Mouse (Mus musculus): ENCODE data around the gene Dot1l. TPM values are rescaled to one million over a fixed set of nuclear protein-coding genes. Genes with fewer than 3 reads are reported as not detected.

Dot1l gene
- polyA plus RNA-seq, 1 experiment, result 22.4 TPM

DNA sequence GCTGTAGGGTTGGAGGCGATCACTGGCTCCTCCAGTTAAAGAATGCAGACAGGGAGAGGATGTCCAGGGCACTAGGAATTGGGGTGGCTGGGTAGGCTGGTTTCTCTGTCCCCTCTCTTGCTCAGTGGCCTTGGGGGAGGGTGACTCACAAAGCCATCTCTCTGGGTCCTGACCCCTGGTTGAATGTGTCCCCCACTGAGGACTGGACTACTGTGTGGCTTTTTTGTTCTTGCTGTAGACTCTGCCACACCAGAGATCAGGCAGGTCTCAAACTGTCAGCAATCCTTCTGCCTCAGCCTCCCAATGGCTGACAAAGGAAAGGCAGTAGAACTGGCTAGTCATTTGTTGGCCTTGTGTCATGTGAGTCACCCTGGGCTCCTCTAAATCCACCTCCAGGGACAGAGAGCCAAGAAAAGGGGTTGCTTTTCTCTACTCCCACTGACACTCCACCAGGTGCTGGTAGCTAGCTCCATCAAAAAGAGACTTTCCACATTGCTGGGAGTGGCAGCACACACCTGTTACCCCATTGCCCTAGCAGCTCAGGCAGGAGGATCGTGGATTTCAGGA lies 83.4 kb downstream of the Dot1l start:
- H3K4me1 ChIP-seq (ENCODE audit: control insufficient read depth, insufficient read depth, low read length), result no peaks in the 10 kb centered on the region
- H3K4me3 ChIP-seq (ENCODE audit: insufficient read depth, low read length), result no peak overlapping the region
- TF ChIP-seq POLR2A (IDR thresholded peaks at IDR 0.05; ENCODE audit: low read depth, low read length) (no peak), CTCF (IDR thresholded peaks at IDR 0.05; ENCODE audit: borderline replicate concordance, insufficient read depth, low read length) (no peak)
- no peak overlapping the region for H3K27ac ChIP-seq (ENCODE audit: insufficient read depth, low read length)

DNA sequence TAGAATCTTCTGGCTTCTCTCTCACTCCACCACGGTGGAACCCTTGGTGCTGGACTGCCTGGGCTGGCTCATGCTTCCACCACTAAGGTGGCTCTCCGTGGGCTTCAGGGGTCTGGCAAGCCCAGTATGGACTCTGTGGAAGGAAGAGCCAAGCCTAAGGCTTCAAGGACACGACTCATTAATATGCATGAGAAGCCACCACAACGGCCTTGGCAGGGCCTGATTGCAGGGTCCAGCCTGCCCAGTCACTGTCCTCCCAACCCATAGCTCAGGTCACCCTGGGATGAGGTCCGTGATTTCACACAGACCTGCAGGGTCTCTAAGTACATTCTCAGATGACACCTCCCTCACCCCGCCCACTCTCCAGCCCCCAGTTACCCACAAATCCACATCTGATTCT lies 84.8 kb downstream of the Dot1l start:
- no peak for TF ChIP-seq CTCF (IDR thresholded peaks at IDR 0.05; ENCODE audit: borderline replicate concordance, insufficient read depth, low read length)
- TF ChIP-seq POLR2A (IDR thresholded peaks at IDR 0.05; ENCODE audit: low read depth, low read length), result no peak
- H3K27ac ChIP-seq (ENCODE audit: insufficient read depth, low read length), result no peak overlapping the region
- H3K4me1 ChIP-seq (ENCODE audit: control insufficient read depth, insufficient read depth, low read length), result no peaks in the 10 kb centered on the region
- no peak overlapping the region for H3K4me3 ChIP-seq (ENCODE audit: insufficient read depth, low read length)

DNA sequence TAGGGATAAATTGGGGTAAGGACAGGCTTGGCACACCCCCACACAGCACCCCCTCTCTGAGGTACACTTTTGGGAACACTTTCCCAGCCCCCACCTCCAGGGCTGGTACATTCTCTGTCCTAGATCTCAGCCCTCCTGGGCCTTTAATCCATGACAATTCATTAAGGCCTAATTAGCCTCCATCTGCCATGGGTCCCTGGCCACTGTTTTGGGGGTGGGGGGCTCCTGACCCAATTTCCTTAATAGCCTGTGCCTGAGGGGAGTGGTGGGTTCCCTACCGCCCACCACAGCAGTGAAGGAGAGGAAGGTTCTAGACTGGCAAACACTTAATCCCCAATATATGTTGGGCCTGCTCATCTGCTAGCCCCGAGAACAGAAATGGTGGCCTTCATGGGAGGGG lies 86.7 kb downstream of the Dot1l start:
- TF ChIP-seq CTCF (IDR thresholded peaks at IDR 0.05; ENCODE audit: borderline replicate concordance, insufficient read depth, low read length) (no peak), POLR2A (IDR thresholded peaks at IDR 0.05; ENCODE audit: low read depth, low read length) (no peak)
- H3K4me3 ChIP-seq (ENCODE audit: insufficient read depth, low read length), result no peak overlapping the region
- no peak overlapping the region for H3K27ac ChIP-seq (ENCODE audit: insufficient read depth, low read length)
- H3K4me1 ChIP-seq (ENCODE audit: control insufficient read depth, insufficient read depth, low read length), result 0 out of 2 replicates have a peak, but pooled peaks cover 2% of the 10 kb centered on the region

DNA sequence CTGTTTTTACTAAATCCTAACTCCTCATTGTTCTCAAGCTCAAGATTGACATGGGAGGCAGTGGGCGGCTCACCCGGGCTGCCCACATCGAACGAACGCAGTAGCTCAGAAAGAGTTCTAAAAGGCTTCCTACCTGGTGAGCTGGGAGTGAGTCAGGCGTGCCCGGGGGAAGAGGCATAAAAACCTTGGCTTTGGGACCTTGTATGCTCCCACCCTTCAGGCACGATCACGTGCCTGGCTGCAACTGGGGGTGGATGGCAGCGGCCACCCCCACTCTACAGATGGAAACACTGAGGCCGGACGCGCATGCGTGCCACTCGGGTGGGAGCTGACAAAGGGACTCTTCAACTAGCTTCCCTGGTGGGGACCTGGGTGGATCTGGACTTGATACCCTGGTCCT lies 87.3 kb downstream of the Dot1l start:
- Histone ChIP-seq H3K27ac (ENCODE audit: insufficient read depth, low read length) (no peak overlapping the region), H3K4me1 (ENCODE audit: control insufficient read depth, insufficient read depth, low read length) (0 out of 2 replicates have a peak, but pooled peaks cover 2% of the 10 kb centered on the region), H3K4me3 (ENCODE audit: insufficient read depth, low read length) (no peak overlapping the region)
- no peak for TF ChIP-seq POLR2A (IDR thresholded peaks at IDR 0.05; ENCODE audit: low read depth, low read length)
- TF ChIP-seq CTCF (IDR thresholded peaks at IDR 0.05; ENCODE audit: borderline replicate concordance, insufficient read depth, low read length), result no peak

DNA sequence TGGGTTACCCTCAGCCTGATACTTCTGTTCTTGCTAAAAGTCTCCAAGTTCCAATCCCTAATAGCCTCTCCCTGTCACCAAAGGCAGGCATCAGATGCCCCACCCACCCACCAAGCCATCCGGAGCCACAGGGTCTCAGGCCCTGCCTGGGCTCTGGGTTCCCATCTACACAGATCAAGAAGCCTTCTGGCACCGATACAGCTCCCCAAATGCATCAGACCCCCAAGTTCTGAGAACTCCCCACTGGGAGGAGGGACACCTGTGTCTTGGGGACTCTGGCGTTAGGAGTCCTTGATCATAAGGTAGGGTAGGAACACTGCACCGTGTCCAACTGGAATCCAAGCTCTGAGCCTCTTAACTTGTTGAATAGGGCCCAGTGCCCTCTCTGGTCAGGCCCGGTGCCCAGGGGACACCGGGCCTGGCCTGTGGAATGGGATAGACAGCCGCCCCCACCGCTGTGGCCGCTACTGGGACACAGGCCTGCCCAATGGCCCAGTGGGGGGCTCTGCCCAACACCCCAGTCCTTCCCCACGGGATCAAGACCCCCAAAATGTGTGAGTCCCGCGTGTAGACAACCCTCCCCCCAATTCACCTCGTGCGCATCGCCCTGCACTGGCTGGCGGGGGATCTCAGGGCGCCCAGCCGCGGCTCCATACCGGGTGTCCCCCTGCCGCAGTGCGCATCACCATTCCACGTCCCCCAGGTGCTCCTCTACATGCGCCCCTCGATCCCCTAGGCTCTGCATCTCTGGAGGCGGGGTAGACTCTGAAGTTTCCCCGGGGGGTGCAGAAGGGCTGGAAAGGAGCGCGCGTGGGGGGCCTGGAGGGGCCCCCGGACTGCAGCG lies 88.3 kb downstream of the Dot1l start:
- no peak overlapping the region for H3K27ac ChIP-seq (ENCODE audit: insufficient read depth, low read length)
- TF ChIP-seq POLR2A (IDR thresholded peaks at IDR 0.05; ENCODE audit: low read depth, low read length) (no peak), CTCF (IDR thresholded peaks at IDR 0.05; ENCODE audit: borderline replicate concordance, insufficient read depth, low read length) (no peak)
- H3K4me1 ChIP-seq (ENCODE audit: control insufficient read depth, insufficient read depth, low read length), result 0 out of 2 replicates have a peak, but pooled peaks cover 2% of the 10 kb centered on the region
- no peak overlapping the region for H3K4me3 ChIP-seq (ENCODE audit: insufficient read depth, low read length)

DNA sequence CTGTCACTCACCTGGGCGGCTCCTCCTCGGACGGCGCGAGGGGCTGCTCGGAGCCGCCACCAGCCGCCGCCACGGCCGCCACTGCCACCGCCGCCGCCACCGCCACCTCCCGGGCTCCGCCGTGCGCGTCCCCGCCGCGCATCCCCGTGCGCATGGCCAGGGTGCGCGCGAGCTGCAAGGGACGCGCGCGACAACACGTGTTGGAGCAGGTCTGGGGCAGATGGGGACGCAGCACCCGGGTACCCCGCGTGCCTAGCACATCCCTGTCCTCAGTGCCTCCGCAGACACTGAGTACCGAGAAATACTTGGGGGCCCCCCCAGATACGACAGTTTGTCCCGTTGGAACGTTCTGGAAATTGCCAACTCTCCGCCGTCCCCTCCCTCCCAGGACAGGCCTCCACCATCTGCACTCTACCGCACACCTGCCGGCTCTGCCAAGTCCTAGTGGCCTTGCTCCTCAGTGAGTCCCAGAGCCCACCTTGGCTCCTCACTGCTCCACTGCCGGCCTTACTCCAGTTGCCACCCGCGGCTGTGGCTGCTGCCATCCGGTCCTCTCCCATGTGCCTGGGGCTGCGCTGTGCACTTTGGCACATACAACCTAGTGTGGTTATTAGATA lies 89.0 kb downstream of the Dot1l start, which contains the start of gene Lingo3:
Lingo3 (minus strand) TSS at position 109 of the 617 bp plus-strand sequence.
- H3K4me1 ChIP-seq (ENCODE audit: control insufficient read depth, insufficient read depth, low read length), result 0 out of 2 replicates have a peak, but pooled peaks cover 2% of the 10 kb centered on the region

More for the DNA sequence above, 89.0 kb downstream of the Dot1l start, which contains the start of gene Lingo3:
- no peak within 1 kb of the TSS for H3K27ac ChIP-seq (ENCODE audit: insufficient read depth, low read length)
- no peak within 1 kb of the TSS for H3K4me3 ChIP-seq (ENCODE audit: insufficient read depth, low read length)
- no peak for TF ChIP-seq CTCF (IDR thresholded peaks at IDR 0.05; ENCODE audit: borderline replicate concordance, insufficient read depth, low read length)
- no peak for TF ChIP-seq POLR2A (IDR thresholded peaks at IDR 0.05; ENCODE audit: low read depth, low read length)

Other genes starting within 250 kb of the Dot1l start
- gene Atp8b3, start 216.1 kb upstream of the Dot1l start, polyA plus RNA-seq (2011; ENCODE audit: insufficient read length, low read depth, missing spikeins), result not detected in 2 replicates
- gene Rexo1, start 193.6 kb upstream of the Dot1l start, polyA plus RNA-seq (2011; ENCODE audit: insufficient read length, low read depth, missing spikeins), result 19.4 and 21.9 TPM in 2 replicates
- 15.5 and 15.9 TPM in 2 replicates for gene Klf16, start 177.9 kb upstream of the Dot1l start, polyA plus RNA-seq (2011; ENCODE audit: insufficient read length, low read depth, missing spikeins)
- gene Abhd17a, start 164.9 kb upstream of the Dot1l start, polyA plus RNA-seq (2011; ENCODE audit: insufficient read length, low read depth, missing spikeins), result 42.1 and 58.7 TPM in 2 replicates
- 57.3 and 62.2 TPM in 2 replicates for gene Scamp4, start 152.3 kb upstream of the Dot1l start, polyA plus RNA-seq (2011; ENCODE audit: insufficient read length, low read depth, missing spikeins)
- gene Adat3, start 152.3 kb upstream of the Dot1l start, polyA plus RNA-seq (2011; ENCODE audit: insufficient read length, low read depth, missing spikeins), result 1.4 and 2.9 TPM in 2 replicates
- 0.63 and 0.91 TPM in 2 replicates for gene Gm49322, start 149.2 kb upstream of the Dot1l start, polyA plus RNA-seq (2011; ENCODE audit: insufficient read length, low read depth, missing spikeins)
- 92.4 and 105 TPM in 2 replicates for gene Csnk1g2, start 132.4 kb upstream of the Dot1l start, polyA plus RNA-seq (2011; ENCODE audit: insufficient read length, low read depth, missing spikeins)
- 21.2 and 22.1 TPM in 2 replicates for gene Btbd2, start 98.1 kb upstream of the Dot1l start, polyA plus RNA-seq (2011; ENCODE audit: insufficient read length, low read depth, missing spikeins)
- 32.8 and 39.8 TPM in 2 replicates for gene Mknk2, start 77.1 kb upstream of the Dot1l start, polyA plus RNA-seq (2011; ENCODE audit: insufficient read length, low read depth, missing spikeins)
- 40.9 and 56.0 TPM in 2 replicates for gene Mob3a, start 53.2 kb upstream of the Dot1l start, polyA plus RNA-seq (2011; ENCODE audit: insufficient read length, low read depth, missing spikeins)
- gene Izumo4, start 53.0 kb upstream of the Dot1l start, polyA plus RNA-seq (2011; ENCODE audit: insufficient read length, low read depth, missing spikeins), result 24.6 and 38.5 TPM in 2 replicates
- gene Ap3d1, start 12.9 kb upstream of the Dot1l start, polyA plus RNA-seq (2011; ENCODE audit: insufficient read length, low read depth, missing spikeins), result 116 and 155 TPM in 2 replicates
- gene Sf3a2, start 43.0 kb downstream of the Dot1l start, polyA plus RNA-seq (2011; ENCODE audit: insufficient read length, low read depth, missing spikeins), result 48.0 and 49.3 TPM in 2 replicates
- 59.1 and 59.9 TPM in 2 replicates for gene Plekhj1, start 43.4 kb downstream of the Dot1l start, polyA plus RNA-seq (2011; ENCODE audit: insufficient read length, low read depth, missing spikeins)
- gene Amh, start 50.0 kb downstream of the Dot1l start, polyA plus RNA-seq (2011; ENCODE audit: insufficient read length, low read depth, missing spikeins), result not detected in 2 replicates
- gene Jsrp1, start 58.3 kb downstream of the Dot1l start, polyA plus RNA-seq (2011; ENCODE audit: insufficient read length, low read depth, missing spikeins), result 0.70 TPM in 1 of 2 replicates, not detected in the other
- 331 and 347 TPM in 2 replicates for gene Oaz1, start 71.5 kb downstream of the Dot1l start, polyA plus RNA-seq (2011; ENCODE audit: insufficient read length, low read depth, missing spikeins)
- 0.19 TPM in 1 of 2 replicates, not detected in the other for gene Lingo3, start 88.8 kb downstream of the Dot1l start, polyA plus RNA-seq (2011; ENCODE audit: insufficient read length, low read depth, missing spikeins)
- gene Lsm7, start 100.0 kb downstream of the Dot1l start, polyA plus RNA-seq (2011; ENCODE audit: insufficient read length, low read depth, missing spikeins), result 75.6 and 106 TPM in 2 replicates
- gene Sppl2b, start 100.1 kb downstream of the Dot1l start, polyA plus RNA-seq (2011; ENCODE audit: insufficient read length, low read depth, missing spikeins), result 23.8 and 30.9 TPM in 2 replicates
- not detected in 2 replicates for gene Tmprss9, start 116.6 kb downstream of the Dot1l start, polyA plus RNA-seq (2011; ENCODE audit: insufficient read length, low read depth, missing spikeins)
- 75.8 and 89.2 TPM in 2 replicates for gene Timm13, start 145.8 kb downstream of the Dot1l start, polyA plus RNA-seq (2011; ENCODE audit: insufficient read length, low read depth, missing spikeins)
- 14.1 and 14.7 TPM in 2 replicates for gene Lmnb2, start 163.0 kb downstream of the Dot1l start, polyA plus RNA-seq (2011; ENCODE audit: insufficient read length, low read depth, missing spikeins)
- gene Gadd45b, start 174.9 kb downstream of the Dot1l start, polyA plus RNA-seq (2011; ENCODE audit: insufficient read length, low read depth, missing spikeins), result 38.3 and 45.7 TPM in 2 replicates

Measured in embryonic fibroblast, embryonic 13.5 days (primary cell).